Mouse (Mus musculus) leukemia stem cell, adult 10-12 weeks (primary cell): ENCODE measurements around the gene Zfp87. TPM values are rescaled to one million over a fixed set of nuclear protein-coding genes. Genes with fewer than 3 reads are reported as not detected.

Experiments used
- polyA plus RNA-seq: library from polyadenylated mRNA; stranded (reverse); fragments of >175 nt; gene quantifications from 2 replicates; pipeline ENCODE4 v1.2.3, GENCODE M21; 2012; ENCODE audit warnings: low replicate concordance

Gene Zfp87
- polyA plus RNA-seq = 0.08 and 1.3 TPM in 2 replicates

DNA sequence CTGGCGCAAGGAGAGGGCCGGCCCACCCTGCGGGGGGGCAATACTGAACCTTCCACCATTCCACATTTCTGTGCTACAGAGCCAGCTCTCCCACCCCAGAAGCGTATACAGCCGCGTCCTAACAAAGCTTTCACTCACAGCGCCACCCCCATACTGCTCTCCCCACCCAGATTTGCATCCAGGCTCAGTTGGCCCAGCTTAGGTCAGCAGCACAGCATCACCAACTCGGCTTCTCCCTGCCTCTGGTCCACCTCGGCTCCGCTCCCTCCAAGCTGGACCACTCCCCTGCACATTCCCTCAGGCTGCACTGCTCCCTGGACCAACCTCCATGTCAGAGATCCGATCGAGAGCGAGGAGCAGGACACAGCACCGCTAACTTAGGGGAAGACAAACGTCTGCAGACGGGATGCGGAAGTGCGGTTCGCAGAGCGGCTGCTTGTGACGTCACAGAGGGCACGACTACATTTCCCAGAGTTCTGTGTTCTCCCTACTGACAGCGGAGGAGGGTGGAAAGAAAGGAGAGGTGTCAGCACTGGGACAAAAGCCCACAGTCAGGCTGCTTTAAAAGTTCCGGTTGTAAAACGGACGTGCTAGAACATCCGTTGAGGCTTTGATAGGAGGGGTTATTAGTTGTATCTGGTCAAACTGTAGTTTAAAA is at the start of gene Zfp87, which contains the start of gene Gm26965:
Gene Zfp87 (minus strand): TSS at position 425 of the 658 bp plus-strand sequence.
Gene Gm26965 (minus strand): TSS at position 399 of the 658 bp plus-strand sequence.

DNA sequence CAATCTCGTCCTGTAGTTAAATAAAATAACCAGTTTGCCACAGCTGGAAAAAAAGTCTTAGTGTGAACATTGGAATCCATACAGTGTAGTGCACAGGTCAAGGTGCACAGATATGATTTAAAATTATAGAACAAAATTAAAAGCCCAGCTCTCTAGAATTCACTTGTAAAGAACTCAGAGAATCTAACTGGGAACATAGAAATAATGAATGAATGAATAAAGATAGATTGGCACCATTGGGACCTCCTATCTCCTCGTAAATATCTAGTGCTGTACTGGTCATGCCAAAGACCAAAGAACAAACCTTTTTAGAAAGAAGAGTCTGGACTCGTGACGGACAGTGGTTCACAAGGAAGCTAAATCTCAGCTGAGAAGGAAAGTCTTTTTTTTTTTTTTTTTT is 27.8 kb upstream of the Zfp87 start, which contains the start of gene Zfp748:
Gene Zfp748 (minus strand): TSS at position 101 of the 400 bp plus-strand sequence.

DNA sequence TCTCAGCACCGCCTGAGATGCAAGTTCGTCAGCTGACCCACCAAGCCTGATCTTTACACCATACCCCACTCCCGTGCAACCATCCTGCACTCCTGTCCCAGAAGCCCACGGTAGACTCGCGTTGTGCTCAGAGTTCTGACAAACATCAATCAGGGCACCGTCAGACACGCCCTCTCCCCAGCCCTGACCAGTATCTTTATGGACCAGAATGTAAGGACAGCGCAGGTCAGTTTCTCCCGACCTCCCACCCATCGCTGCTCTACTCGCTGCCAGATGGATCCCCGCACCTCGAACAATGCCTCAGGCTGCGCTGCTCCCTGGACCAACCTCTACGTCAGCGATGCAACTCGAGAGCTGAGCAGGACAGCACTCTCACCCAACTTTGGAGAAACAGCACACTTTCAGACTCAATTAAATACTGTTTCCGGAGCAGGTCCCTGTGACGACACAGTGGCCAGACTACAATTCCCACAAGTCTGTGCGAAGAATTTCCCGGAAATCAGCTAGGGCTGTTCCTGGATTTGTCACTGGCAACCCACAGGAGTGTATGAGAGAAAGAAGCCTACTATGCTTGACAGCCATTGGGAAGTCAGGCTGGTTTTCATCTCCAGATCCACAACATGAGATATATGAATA is 25.8 kb downstream of the Zfp87 start, which contains the start of gene Zfp58:
Gene Zfp58 (minus strand): TSS at position 472 of the 636 bp plus-strand sequence.

GRCm38 (mm10) chr13:67483625-67484423 is 42.2 kb downstream of the Zfp87 start, which contains the start of gene Zfp874b:
Zfp874b (minus strand) TSS chr13:67484258.

Other genes with a start within 250 kb of the Zfp87 start
- 0.06 and 0.10 TPM in 2 replicates for gene Zfp458, start 247.7 kb downstream of the Zfp87 start, polyA plus RNA-seq
- gene Zfp457, start 219.7 kb downstream of the Zfp87 start, polyA plus RNA-seq = not detected in 2 replicates
- 0.16 and 0.20 TPM in 2 replicates for gene Zfp595, start 193.6 kb downstream of the Zfp87 start, polyA plus RNA-seq
- gene Gm28044, start 165.6 kb downstream of the Zfp87 start, polyA plus RNA-seq = not detected in 2 replicates
- gene Zfp953, start 165.6 kb downstream of the Zfp87 start, polyA plus RNA-seq = 0.25 TPM in 1 of 2 replicates, not detected in the other
- not detected in 2 replicates for gene Gm28041, start 150.4 kb downstream of the Zfp87 start, polyA plus RNA-seq
- gene Zfp456, start 150.4 kb downstream of the Zfp87 start, polyA plus RNA-seq = 0.19 TPM in 1 of 2 replicates, not detected in the other
- 2.2 TPM in 1 of 2 replicates, not detected in the other for gene Zfp429, start 126.4 kb downstream of the Zfp87 start, polyA plus RNA-seq
- 0.38 TPM in 1 of 2 replicates, not detected in the other for gene Zfp459, start 104.8 kb downstream of the Zfp87 start, polyA plus RNA-seq
- 0.36 TPM in 1 of 2 replicates, not detected in the other for gene Zfp874a, start 74.6 kb downstream of the Zfp87 start, polyA plus RNA-seq
- 0.07 and 0.36 TPM in 2 replicates for gene Zfp874b, start 41.9 kb downstream of the Zfp87 start, polyA plus RNA-seq
- 0.20 TPM in 1 of 2 replicates, not detected in the other for gene Zfp58, start 25.6 kb downstream of the Zfp87 start, polyA plus RNA-seq
- gene Gm26965, start within 50 bp of the Zfp87 start, polyA plus RNA-seq = not detected in 2 replicates
- gene Zfp748, start 27.7 kb upstream of the Zfp87 start, polyA plus RNA-seq = 0.14 and 0.32 TPM in 2 replicates
- 0.56 TPM in 1 of 2 replicates, not detected in the other for gene Zfp729b, start 83.5 kb upstream of the Zfp87 start, polyA plus RNA-seq
- gene Gm49345, start 111.6 kb upstream of the Zfp87 start, polyA plus RNA-seq = not detected in 2 replicates
- gene Zfp729a, start 111.6 kb upstream of the Zfp87 start, polyA plus RNA-seq = 0.11 and 0.27 TPM in 2 replicates
- 0.06 and 1.4 TPM in 2 replicates for gene Zfp738, start 160.9 kb upstream of the Zfp87 start, polyA plus RNA-seq
- 0.15 and 0.76 TPM in 2 replicates for gene Zfp65, start 203.0 kb upstream of the Zfp87 start, polyA plus RNA-seq
- 0.36 TPM in 1 of 2 replicates, not detected in the other for gene Zfp85, start 229.1 kb upstream of the Zfp87 start, polyA plus RNA-seq